Mouse (Mus musculus) kidney, postnatal 36 days (tissue): ENCODE data around the gene Zfp46.

ENCODE experiments used
- DNase-seq, 2 experiments: peaks; one replicate each; pipeline ENCODE4 v3.0.0; 2021 to 2022; ENCODE audit warnings: mixed read lengths in 2 of 2

Zfp46 gene

GRCm38 (mm10) chr4:136284455-136284854, at the start of gene Zfp46:
Gene Zfp46 (plus strand): TSS chr4:136284683.
- peak; percentile 82 to 83 for DNase-seq

GRCm38 (mm10) chr4:136238669-136239068, 45.8 kb upstream of the Zfp46 start:
- DNase-seq: no peak

- no peak for DNase-seq
Observed at GRCm38 (mm10) chr4:136239111-136239510, 45.4 kb upstream of the Zfp46 start.

GRCm38 (mm10) chr4:136239622-136240021, 44.9 kb upstream of the Zfp46 start:
- DNase-seq: peak; percentile 85 to 94

- DNase-seq: no peak
Observed at GRCm38 (mm10) chr4:136240123-136240522, 44.4 kb upstream of the Zfp46 start.

- DNase-seq: no peak
Observed at GRCm38 (mm10) chr4:136240955-136241354, 43.5 kb upstream of the Zfp46 start.

- peak; percentile 55 to 76 for DNase-seq
Observed at GRCm38 (mm10) chr4:136242065-136242703, 42.3 kb upstream of the Zfp46 start.

GRCm38 (mm10) chr4:136242728-136243127, 41.8 kb upstream of the Zfp46 start:
- no peak for DNase-seq

GRCm38 (mm10) chr4:136244208-136244607, 40.3 kb upstream of the Zfp46 start:
- no peak for DNase-seq

GRCm38 (mm10) chr4:136245681-136246080, 38.8 kb upstream of the Zfp46 start:
- no peak for DNase-seq

- DNase-seq: peak; percentile 48 to 51
Observed at GRCm38 (mm10) chr4:136246568-136246969, 37.9 kb upstream of the Zfp46 start.

GRCm38 (mm10) chr4:136247386-136247728, 37.1 kb upstream of the Zfp46 start:
- DNase-seq: no peak

GRCm38 (mm10) chr4:136247729-136248463, 36.6 kb upstream of the Zfp46 start, which contains the start of gene Tcea3:
Gene Tcea3 (plus strand): TSS chr4:136247729.
- peak; percentile 81 to 90 for DNase-seq

GRCm38 (mm10) chr4:136248464-136249331, 35.8 kb upstream of the Zfp46 start:
- peak; percentile 80 to 84 for DNase-seq

GRCm38 (mm10) chr4:136249332-136249647, 35.2 kb upstream of the Zfp46 start:
- DNase-seq: peak in 1 of 2 experiments; percentile 44

GRCm38 (mm10) chr4:136249780-136250179, 34.7 kb upstream of the Zfp46 start:
- peak; percentile 80 to 83 for DNase-seq

- no peak for DNase-seq
Observed at GRCm38 (mm10) chr4:136255919-136256318, 28.6 kb upstream of the Zfp46 start.

GRCm38 (mm10) chr4:136256696-136257095, 27.8 kb upstream of the Zfp46 start:
- DNase-seq: no peak

- DNase-seq: no peak
Observed at GRCm38 (mm10) chr4:136259916-136260315, 24.6 kb upstream of the Zfp46 start.

GRCm38 (mm10) chr4:136260491-136261180, 23.8 kb upstream of the Zfp46 start:
- DNase-seq: peak; percentile 82 to 93

- peak; percentile 62 to 76 for DNase-seq
Observed at GRCm38 (mm10) chr4:136261912-136262311, 22.6 kb upstream of the Zfp46 start.

- no peak for DNase-seq
Observed at GRCm38 (mm10) chr4:136263555-136263954, 20.9 kb upstream of the Zfp46 start.
